Mouse (Mus musculus) megakaryocyte, adult 5-6 weeks (primary cell): ENCODE data around the gene Gls. TPM values are rescaled to one million over a fixed set of nuclear protein-coding genes. Genes with fewer than 3 reads are reported as not detected.
A peak's percentile ranks its signal among the peaks of the same experiment; 100 is the strongest.

ENCODE experiments used
- ATAC-seq: 2 replicates; pipeline ENCODE4 v1.8.0; 2016; ENCODE audit warnings: mild to moderate bottlenecking, inconsistent platforms; ENCODE audit not compliant: poor library complexity, severe bottlenecking
- total RNA-seq, 2 experiments: library from RNA; stranded (forward) in 1 of 2; stranded (reverse) in 1 of 2; fragments of 153-499, 151-499 nt in 1 of 2; fragments of 221-1000, 200-1000 nt in 1 of 2; gene quantifications; 2 replicates each; pipeline versions ENCODE4 v1.2.3 to v1.2.4; 2015 to 2017

Gls gene
- total RNA-seq, 2 experiments from 2014 or later = 133 to 170 TPM

GRCm38 (mm10) chr1:52158490-52159381 lies 74.3 kb downstream of the Gls start:
- no peak for ATAC-seq

GRCm38 (mm10) chr1:52158040-52158439 lies 75.0 kb downstream of the Gls start:
- no peak for ATAC-seq

GRCm38 (mm10) chr1:52156351-52156750 lies 76.7 kb downstream of the Gls start:
- no peak for ATAC-seq

- ATAC-seq = no peak
Measured at GRCm38 (mm10) chr1:52154890-52155289, 78.1 kb downstream of the Gls start.

DNA sequence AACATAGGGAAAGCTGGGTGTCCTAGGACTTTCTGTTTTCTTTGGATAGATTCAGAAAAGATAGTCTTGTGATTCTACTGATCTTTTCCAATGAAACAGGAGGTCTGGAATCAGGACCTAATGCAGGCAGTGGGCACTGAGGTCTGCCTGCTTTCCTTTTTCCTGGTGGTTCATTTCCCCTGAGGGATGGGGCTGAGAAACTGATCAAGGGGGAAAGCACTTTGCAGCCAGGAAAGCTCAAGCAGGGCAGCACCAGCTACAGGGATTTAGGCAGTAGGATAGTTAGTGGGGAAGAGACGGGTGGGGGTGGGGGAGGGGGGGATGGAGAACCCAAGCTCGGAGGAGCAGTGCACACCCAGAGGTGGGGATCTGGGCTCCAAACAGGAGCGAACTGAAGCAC lies 80.1 kb downstream of the Gls start:
- ATAC-seq = no peak

DNA sequence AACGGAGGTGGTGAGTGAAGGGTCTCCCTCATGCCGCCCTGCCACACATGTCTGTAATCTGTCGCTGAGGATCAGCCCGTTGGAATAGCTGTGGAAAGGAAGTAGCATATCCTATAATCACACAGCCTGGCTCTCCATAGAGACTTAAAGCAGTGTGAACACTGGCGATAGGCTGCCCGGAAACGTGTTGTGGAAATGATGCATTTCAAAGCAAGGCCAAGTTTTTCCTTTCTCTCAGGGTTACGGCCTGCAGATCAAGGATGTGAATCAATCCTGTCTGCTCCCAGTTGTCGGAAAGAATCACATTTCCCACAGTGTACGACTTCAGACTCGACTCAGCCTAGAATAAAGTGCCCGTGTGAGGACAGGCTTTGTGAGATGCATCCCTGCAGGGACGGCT lies 80.7 kb downstream of the Gls start:
- ATAC-seq = no peak

DNA sequence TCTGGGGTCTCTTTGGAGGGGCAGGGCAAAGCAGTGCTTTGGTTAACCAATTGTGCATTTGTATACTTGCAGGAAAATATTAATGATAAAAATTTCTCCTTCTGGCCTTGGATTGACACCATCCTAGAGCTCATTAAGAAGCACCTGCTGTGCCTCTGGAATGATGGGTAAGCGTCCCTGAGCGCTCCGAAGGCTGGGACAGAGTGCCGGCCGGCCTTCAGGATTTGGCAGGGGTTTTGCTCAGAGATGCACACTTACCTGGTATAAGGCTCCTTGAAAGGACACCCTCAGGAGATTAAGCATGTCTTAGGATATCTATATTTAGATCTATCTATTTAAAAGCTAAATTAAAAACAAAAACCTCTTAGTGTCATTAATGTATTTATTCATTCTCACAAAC lies 81.9 kb downstream of the Gls start:
- no peak for ATAC-seq

DNA sequence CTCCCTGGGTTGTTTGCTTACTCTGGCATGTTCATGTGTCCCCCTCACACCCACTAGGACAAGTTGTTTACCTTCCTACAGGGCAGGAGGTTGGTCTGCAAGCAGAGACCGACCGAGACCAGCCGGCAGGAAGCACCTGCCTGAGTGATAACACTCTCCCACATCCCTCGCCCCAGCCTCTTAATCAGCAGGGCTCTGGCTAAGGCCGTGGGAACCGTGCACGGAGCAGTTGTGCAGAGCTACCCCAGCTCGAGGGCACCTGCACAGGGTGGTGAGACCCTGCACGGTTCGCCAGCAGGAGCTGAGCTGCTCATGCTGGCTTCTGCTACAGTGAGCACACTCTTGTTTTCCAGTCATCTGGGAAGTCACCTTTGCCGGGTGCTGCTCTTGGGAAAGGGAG lies 82.4 kb downstream of the Gls start:
- ATAC-seq = no peak

GRCm38 (mm10) chr1:52149934-52150346 lies 83.1 kb downstream of the Gls start:
- ATAC-seq = 0 out of 2 replicates have a peak, but pooled peaks have one; percentile 19

DNA sequence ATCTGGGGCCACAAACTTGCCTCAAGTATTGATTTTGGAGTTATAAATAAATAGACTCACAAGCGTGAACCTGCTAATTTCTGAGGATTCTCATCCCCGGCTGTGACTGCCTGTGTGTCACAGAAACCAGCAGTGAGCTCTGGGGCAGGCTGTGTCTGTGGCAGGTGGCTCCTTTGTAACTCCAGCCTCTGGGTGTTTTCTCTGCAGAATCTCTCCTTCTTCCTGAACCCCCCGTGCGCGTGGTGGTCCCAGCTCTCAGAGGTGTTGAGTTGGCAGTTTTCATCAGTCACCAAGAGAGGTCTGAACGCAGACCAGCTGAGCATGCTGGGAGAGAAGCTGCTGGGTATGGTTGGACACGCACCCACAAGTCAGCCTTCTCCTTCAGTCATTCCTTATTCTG lies 84.3 kb downstream of the Gls start:
- no peak for ATAC-seq

- no peak for ATAC-seq
Measured at GRCm38 (mm10) chr1:52148178-52148577, 84.9 kb downstream of the Gls start.

DNA sequence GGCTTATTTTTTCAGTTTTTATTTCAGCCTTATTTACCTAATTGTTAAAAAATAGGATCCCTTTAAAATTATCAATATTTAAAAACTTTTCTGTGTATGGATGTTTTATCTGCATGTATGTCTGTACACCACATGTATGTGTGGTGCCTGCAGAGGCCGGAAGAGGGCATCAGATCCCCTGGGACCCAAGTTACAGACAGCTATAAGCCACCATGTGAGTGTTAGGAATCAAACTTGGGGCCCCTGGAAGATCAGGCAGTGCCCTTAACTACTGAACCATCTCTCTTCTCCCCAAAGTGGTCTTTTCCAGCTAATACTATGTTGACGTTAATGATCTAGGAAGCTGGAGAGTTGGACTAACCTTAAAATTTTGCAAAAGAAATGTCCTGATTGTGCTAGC lies 85.6 kb downstream of the Gls start:
- ATAC-seq = no peak

GRCm38 (mm10) chr1:52146214-52146970 lies 86.6 kb downstream of the Gls start:
- peak; percentile 58 for ATAC-seq

GRCm38 (mm10) chr1:52144907-52145306 lies 88.1 kb downstream of the Gls start:
- ATAC-seq = no peak

- no peak for ATAC-seq
Measured at GRCm38 (mm10) chr1:52143596-52144156, 89.4 kb downstream of the Gls start.

DNA sequence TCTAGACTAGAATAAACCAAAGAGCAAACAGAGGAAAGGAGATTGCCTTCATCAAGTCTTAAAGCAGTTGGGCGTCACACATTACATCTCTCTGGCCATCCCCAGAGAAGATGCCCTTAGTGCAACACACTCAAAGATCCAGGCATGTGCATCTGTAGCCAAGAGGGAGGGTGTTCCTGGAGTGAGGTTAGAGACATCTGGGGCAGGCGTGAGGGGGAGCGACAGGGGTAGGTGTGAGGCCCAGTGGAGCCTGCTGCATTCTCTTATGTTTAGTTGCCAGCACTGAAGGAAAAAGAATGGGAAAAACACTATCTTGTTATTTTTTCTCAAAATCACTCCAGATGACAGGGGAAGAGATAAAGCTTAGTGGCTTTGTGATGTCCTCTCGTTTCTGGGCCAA lies 89.8 kb downstream of the Gls start:
- no peak for ATAC-seq

DNA sequence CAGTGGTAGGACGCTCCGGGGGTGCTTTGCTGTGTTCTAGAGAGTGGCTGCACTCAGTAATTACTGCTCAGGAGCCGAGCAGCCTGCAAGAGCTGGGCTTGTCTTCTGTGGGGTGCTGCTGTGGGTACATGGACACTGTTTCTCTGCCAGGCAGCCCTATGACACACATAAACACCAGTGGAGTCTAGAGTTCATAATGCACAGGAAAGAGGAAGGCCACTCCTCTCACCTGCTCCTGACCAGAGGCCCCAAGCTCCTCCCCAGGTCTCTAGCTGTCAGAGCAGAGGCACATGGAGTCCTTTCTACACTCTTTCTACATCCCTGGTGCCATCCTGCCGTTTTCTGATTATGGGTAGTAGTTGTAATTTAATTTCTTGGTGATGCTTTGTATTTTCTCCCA lies 90.9 kb downstream of the Gls start:
- ATAC-seq = peak; percentile 58

DNA sequence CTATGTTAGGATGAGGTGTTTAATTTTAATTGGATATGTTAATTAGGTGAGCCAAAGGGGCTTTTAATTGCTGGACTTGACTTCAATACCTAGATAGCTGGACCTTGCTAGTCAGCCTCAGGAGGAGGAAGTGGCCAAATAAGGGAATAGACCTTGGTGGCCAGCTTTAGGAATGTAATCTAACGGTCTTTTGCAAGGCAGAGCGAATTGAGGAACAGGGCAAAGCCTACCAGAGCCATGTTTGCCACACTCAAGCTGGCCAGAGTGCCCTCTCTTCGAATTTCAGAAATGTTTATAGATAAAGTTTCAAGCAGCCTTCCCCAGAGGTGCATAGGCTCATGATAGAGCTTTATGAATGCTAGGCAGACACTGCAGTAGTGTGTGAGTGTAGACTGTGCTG lies 91.5 kb downstream of the Gls start:
- ATAC-seq = peak; percentile 90

DNA sequence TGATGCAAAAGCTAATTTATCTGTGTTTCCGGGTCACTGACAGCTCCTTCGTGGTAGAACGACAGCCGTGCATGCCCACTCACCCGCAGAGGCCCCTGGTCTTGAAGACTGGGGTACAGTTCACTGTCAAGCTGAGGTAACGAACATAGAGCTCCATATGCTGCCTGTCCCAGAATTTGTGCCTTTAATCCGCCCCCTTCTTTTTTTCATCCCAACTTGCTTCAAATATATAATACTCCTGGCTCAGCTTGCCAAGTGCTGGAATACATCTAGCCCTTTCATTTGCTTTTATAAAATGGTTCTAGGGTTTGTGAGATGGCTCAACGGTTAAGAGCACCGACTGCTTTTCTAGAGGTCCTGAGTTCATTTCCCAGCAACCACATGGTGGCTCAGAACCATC lies 92.5 kb downstream of the Gls start:
- no peak for ATAC-seq

GRCm38 (mm10) chr1:52137292-52137691 lies 95.7 kb downstream of the Gls start:
- no peak for ATAC-seq

DNA sequence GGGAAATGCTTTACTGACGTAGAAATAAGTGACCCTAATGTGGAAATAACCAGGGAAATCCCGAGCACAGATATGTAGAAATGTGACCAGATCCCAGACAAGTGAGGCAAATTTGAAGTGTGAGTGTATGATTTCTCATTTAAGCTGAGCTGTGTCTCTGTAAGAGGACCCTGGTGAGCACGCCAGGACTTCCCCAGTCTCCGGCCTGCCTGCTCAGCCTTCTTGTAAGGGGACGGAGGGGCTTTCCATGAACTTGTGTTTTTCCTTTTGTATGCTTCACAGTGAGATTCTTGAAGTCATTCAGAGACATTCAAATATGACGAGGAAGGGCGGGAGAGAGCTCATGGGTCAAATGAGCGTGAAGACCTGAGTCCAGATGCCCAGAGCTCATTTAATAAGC lies 99.8 kb downstream of the Gls start:
- ATAC-seq = no peak
